Mouse (Mus musculus) CH12.LX (cell line): ENCODE measurements at regions not wholly inside any gene's neighbourhood (a gene's known extent, or its start where the extent isn't known, plus 50 kb on each side); places are given as distances from the start of the nearest gene placed in this dataset.

Source experiments
- DNase-seq: peaks from one replicate; pipeline ENCODE4 v3.0.0-alpha.2; 2013; ENCODE audit errors: extremely low read depth
- H3K27ac ChIP-seq: 2 replicates; pipeline ENCODE4 v1.5.1; 2012; ENCODE audit warnings: low read depth, mild to moderate bottlenecking, control low read depth, moderate library complexity; ENCODE audit not compliant: insufficient read depth
- H3K27me3 ChIP-seq: replicated peaks from 2 replicates; pipeline ENCODE3; 2012; ENCODE audit warnings: inconsistent platforms
- H3K36me3 ChIP-seq, 2 experiments: replicated peaks in 1 of 2; 2 replicates each; pipeline versions ENCODE3 to v1.6.1; 2012; ENCODE audit warnings: inconsistent platforms in 1 of 2, low read length in 1 of 2, mild to moderate bottlenecking in 1 of 2, mixed read lengths in 1 of 2, moderate library complexity in 1 of 2; ENCODE audit not compliant: control insufficient read depth in 1 of 2, insufficient read depth in 1 of 2
- H3K4me1 ChIP-seq, 2 experiments: 2 replicates each; pipeline ENCODE4 v1.6.1; 2012; ENCODE audit warnings: inconsistent platforms in 1 of 2, moderate library complexity in 1 of 2; ENCODE audit not compliant: insufficient read depth in 2 of 2, control insufficient read depth in 1 of 2
- H3K4me2 ChIP-seq: 2 replicates; pipeline ENCODE4 v1.6.1; 2012; ENCODE audit warnings: low read depth, mild to moderate bottlenecking, control low read depth; ENCODE audit not compliant: poor library complexity, insufficient read depth, severe bottlenecking
- H3K4me3 ChIP-seq, 3 experiments: fragments of 150-350 bp in 1 of 3; sonication (generic) in 1 of 3; replicated peaks in 1 of 3; 2 replicates each; pipeline versions ENCODE3 to v1.5.1; 2011 to 2012; ENCODE audit warnings: low read depth in 2 of 3, low read length in 2 of 3, mild to moderate bottlenecking in 2 of 3, moderate library complexity in 2 of 3, control low read depth in 1 of 3, improper control_type of control experiment in 1 of 3, inconsistent platforms in 1 of 3, mixed read lengths in 1 of 3; ENCODE audit not compliant: poor library complexity in 1 of 3
- H3K79me2 ChIP-seq: replicated peaks from 2 replicates; pipeline ENCODE4 v1.6.1; 2012; ENCODE audit warnings: mild to moderate bottlenecking, moderate library complexity; ENCODE audit not compliant: control insufficient read depth, poor library complexity, insufficient read depth, severe bottlenecking; ENCODE audit errors: extremely low read depth
- H3K9ac ChIP-seq: 2 replicates; pipeline ENCODE4 v1.6.1; 2012; ENCODE audit warnings: low read depth, mild to moderate bottlenecking, control low read depth, moderate library complexity; ENCODE audit not compliant: insufficient read depth
- H3K9me3 ChIP-seq: replicated peaks from 2 replicates; pipeline ENCODE3; 2012; ENCODE audit warnings: low read length, inconsistent platforms, mixed read lengths
- CHD1 ChIP-seq: IDR thresholded peaks from 2 replicates; pipeline ENCODE4 v1.6.1; 2012; ENCODE audit warnings: low read depth, low read length, improper control_type of control experiment, inconsistent platforms
- ELF1 ChIP-seq: IDR thresholded peaks from 2 replicates; pipeline ENCODE4 v1.6.1; 2014; ENCODE audit warnings: low read depth, mild to moderate bottlenecking, inconsistent platforms, low read length, improper control_type of control experiment
- ETS1 ChIP-seq: conservative IDR thresholded peaks from 2 replicates; pipeline ENCODE4 v1.6.1; 2012; ENCODE audit warnings: low read depth, mild to moderate bottlenecking, inconsistent platforms, low read length, improper control_type of control experiment, moderate library complexity
- HCFC1 ChIP-seq: IDR thresholded peaks from 2 replicates; pipeline ENCODE4 v1.6.1; 2012; ENCODE audit warnings: low read depth, mild to moderate bottlenecking, inconsistent platforms, low read length, improper control_type of control experiment
- IRF4 ChIP-seq: IDR thresholded peaks from 2 replicates; pipeline ENCODE4 v1.6.1; 2014; ENCODE audit warnings: low read depth, mild to moderate bottlenecking, inconsistent platforms, low read length, improper control_type of control experiment
- JUN ChIP-seq: IDR thresholded peaks from 2 replicates; pipeline ENCODE4 v1.6.1; 2011; ENCODE audit warnings: low read depth, mild to moderate bottlenecking, low read length, improper control_type of control experiment, moderate library complexity; ENCODE audit not compliant: insufficient read depth
- JUND ChIP-seq: conservative IDR thresholded peaks from 2 replicates; pipeline ENCODE4 v1.6.1; 2011; ENCODE audit warnings: low read depth, low read length, improper control_type of control experiment
- KAT2A ChIP-seq: IDR thresholded peaks from 2 replicates; pipeline ENCODE4 v1.6.1; 2012; ENCODE audit warnings: low read length, improper control_type of control experiment, inconsistent platforms; ENCODE audit not compliant: insufficient replicate concordance
- MAX ChIP-seq: IDR thresholded peaks from 2 replicates; pipeline ENCODE4 v1.6.1; 2011; ENCODE audit warnings: low read length, improper control_type of control experiment
- MEF2A ChIP-seq: IDR thresholded peaks from 2 replicates; pipeline ENCODE4 v1.6.1; 2014; ENCODE audit warnings: low read depth, mild to moderate bottlenecking, inconsistent platforms, low read length, improper control_type of control experiment, borderline replicate concordance
- MYC ChIP-seq: IDR thresholded peaks from 2 replicates; pipeline ENCODE4 v1.6.1; 2011; ENCODE audit warnings: low read depth, mild to moderate bottlenecking, improper control_type of control experiment, low read length
- PAX5 ChIP-seq: IDR thresholded peaks from 2 replicates; pipeline ENCODE4 v1.6.1; 2012; ENCODE audit warnings: low read length, inconsistent platforms, mixed read lengths
- POLR2AphosphoS2 ChIP-seq: IDR thresholded peaks from 2 replicates; pipeline ENCODE4 v1.6.1; 2011; ENCODE audit warnings: low read depth, low read length, improper control_type of control experiment
- RCOR1 ChIP-seq: conservative IDR thresholded peaks from 2 replicates; pipeline ENCODE4 v1.6.1; 2012; ENCODE audit warnings: low read depth, mild to moderate bottlenecking, inconsistent platforms, low read length, improper control_type of control experiment
- SIN3A ChIP-seq: IDR thresholded peaks from 2 replicates; pipeline ENCODE4 v1.6.1; 2012; ENCODE audit warnings: low read length, improper control_type of control experiment, inconsistent platforms
- TBP ChIP-seq: conservative IDR thresholded peaks from 2 replicates; pipeline ENCODE4 v1.6.1; 2011; ENCODE audit warnings: low read depth, low read length, improper control_type of control experiment
- USF1 ChIP-seq: IDR thresholded peaks from 2 replicates; pipeline ENCODE4 v1.6.1; 2014; ENCODE audit warnings: low read depth, mild to moderate bottlenecking, inconsistent platforms, low read length, improper control_type of control experiment
- USF2 ChIP-seq: conservative IDR thresholded peaks from 2 replicates; pipeline ENCODE4 v1.6.1; 2011; ENCODE audit warnings: low read depth, low read length, improper control_type of control experiment
- ZC3H11A ChIP-seq: IDR thresholded peaks from 2 replicates; pipeline ENCODE4 v1.6.1; 2012; ENCODE audit warnings: low read depth, mild to moderate bottlenecking, inconsistent platforms, low read length, improper control_type of control experiment
- ZMIZ1 ChIP-seq: IDR thresholded peaks from 2 replicates; pipeline ENCODE4 v1.6.1; 2012; ENCODE audit warnings: low read depth, mild to moderate bottlenecking, inconsistent platforms, low read length, improper control_type of control experiment
- ZNF384 ChIP-seq: IDR thresholded peaks from 2 replicates; pipeline ENCODE4 v1.6.1; 2012; ENCODE audit warnings: low read depth, low read length, improper control_type of control experiment, inconsistent platforms
- dilution Hi-C: fragments of 300-500 bp; cut with MboI; formaldehyde crosslinking; loops from 2 replicates; pipeline ENCODE4 v1.14.3; 2020; ENCODE audit warnings: low sequenced_read_pairs; ENCODE audit not compliant: extremely low pct_unique_long_range_greater_than_20kb, extremely low pct_ligation_motif_present
- in situ Hi-C: fragments of 300-500 bp; cut with MboI; formaldehyde crosslinking; loops from 3 replicates; pipeline ENCODE4 v1.14.3; 2019; ENCODE audit warnings: low sequenced_read_pairs, low pct_ligation_motif_present, low pct_unique_long_range_greater_than_20kb, mixed read lengths

- Histone ChIP-seq H3K27me3 (no peaks in the 10 kb centered on the region), H3K36me3 (no peaks in the 10 kb centered on the region), H3K9me3 (no peaks in the 10 kb centered on the region), H3K4me1 (no peaks in the 10 kb centered on the region), H3K4me2 (no peak overlapping the region), H3K79me2 (no peaks in the 10 kb centered on the region), H3K9ac (no peak overlapping the region)
- in situ Hi-C loops (no loop called here), dilution Hi-C loops (no loop called here)
- TF ChIP-seq KAT2A: no peak
- TF ChIP-seq ZNF384: no peak
- no peak for TF ChIP-seq USF2
- no peak for TF ChIP-seq JUN
- TF ChIP-seq CHD1: no peak
- TF ChIP-seq TBP: no peak
- no peak for TF ChIP-seq PAX5
- no peak for TF ChIP-seq RCOR1
- no peak for TF ChIP-seq MEF2A
- TF ChIP-seq ELF1: no peak
- TF ChIP-seq MYC: no peak
- no peak for TF ChIP-seq IRF4
- TF ChIP-seq MAX: no peak
- no peak for TF ChIP-seq HCFC1
- no peak for TF ChIP-seq USF1
- no peak for TF ChIP-seq POLR2AphosphoS2
- no peak for TF ChIP-seq ZC3H11A
- no peak for TF ChIP-seq SIN3A
- TF ChIP-seq, all 38 proteins: peak for 0
- no peak overlapping the region for H3K4me3 ChIP-seq
- no peak for DNase-seq
- no peak overlapping the region for H3K27ac ChIP-seq
Measured at GRCm38 (mm10) chr8:67320535-67320934, 203.1 kb upstream of the Nat3 start.

DNA sequence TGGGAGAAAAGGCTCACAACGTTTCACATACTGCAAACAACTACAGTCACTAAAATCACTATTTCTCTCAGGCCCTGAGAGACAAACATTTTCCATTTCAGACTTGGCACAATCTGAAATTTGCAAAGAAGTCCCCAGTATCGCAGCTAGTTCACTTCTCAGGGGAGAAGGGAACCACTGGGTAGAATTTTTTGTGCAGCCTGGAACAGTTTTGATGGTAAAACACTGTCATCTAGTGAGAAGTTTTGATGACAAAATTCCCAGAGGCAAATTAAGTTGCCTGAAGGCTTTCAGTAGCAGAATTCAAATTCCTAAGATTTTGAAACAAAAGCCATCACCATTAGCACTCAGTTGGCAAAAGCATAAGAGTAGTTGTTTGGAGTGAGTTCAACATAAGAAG lies 195.2 kb upstream of the Nat3 start:
- H3K79me2 ChIP-seq: no peaks in the 10 kb centered on the region
- in situ Hi-C loops (no loop called here), dilution Hi-C loops (no loop called here)
- H3K36me3 ChIP-seq: no peaks in the 10 kb centered on the region
- no peaks in the 10 kb centered on the region for H3K9me3 ChIP-seq
- no peak overlapping the region for H3K27ac ChIP-seq
- H3K27me3 ChIP-seq: no peaks in the 10 kb centered on the region
- H3K4me2 ChIP-seq: no peak overlapping the region
- DNase-seq: no peak
- no peak overlapping the region for H3K9ac ChIP-seq
- no peak overlapping the region for H3K4me3 ChIP-seq
- no peak for TF ChIP-seq ETS1
- no peak for TF ChIP-seq IRF4
- no peak for TF ChIP-seq JUND
- no peak for TF ChIP-seq ZMIZ1
- no peak for TF ChIP-seq ELF1
- TF ChIP-seq, all 38 proteins: peak for 0
- H3K4me1 ChIP-seq: no peaks in the 10 kb centered on the region
